Mouse (Mus musculus): ENCODE measurements at regions not wholly inside any gene's neighbourhood (a gene's known extent, or its start where the extent isn't known, plus 50 kb on each side); places are given as distances from the start of the nearest gene placed in this dataset.

DNA sequence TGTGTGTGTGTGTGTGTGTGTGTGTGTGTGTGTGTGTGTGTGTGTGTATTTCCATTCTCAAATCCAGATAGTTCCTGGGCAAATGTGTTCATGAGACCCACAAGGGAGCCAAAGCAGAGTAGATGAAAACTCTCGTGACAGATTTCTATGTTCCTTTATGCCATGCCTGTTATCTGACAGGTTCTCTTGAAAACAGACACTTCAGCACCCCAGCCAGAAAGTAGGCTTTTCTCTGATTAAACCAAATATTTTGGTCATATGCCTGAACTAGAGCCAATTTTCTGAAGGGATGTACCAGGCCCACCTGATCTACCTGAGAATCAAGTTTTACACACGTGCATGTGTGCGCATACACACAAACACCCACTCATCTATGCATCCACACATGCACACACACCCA, 95.5 kb downstream of the Psat1 start:
- 91% methylated on average over 3 of the region's 3 CpGs for WGBS
- H3K27me3 ChIP-seq (replicated peaks; ENCODE audit: control insufficient read depth, insufficient read depth, low read length) = no peaks in the 10 kb centered on the region
- H3K4me3 ChIP-seq (ENCODE audit: low read depth, low read length) = no peak overlapping the region
- no peaks in the 10 kb centered on the region for H3K9me3 ChIP-seq (ENCODE audit: control insufficient read depth)
- no peak for TF ChIP-seq CTCF (IDR thresholded peaks at IDR 0.05; ENCODE audit: low read depth)
- no peak overlapping the region for H3K27ac ChIP-seq (ENCODE audit: low read depth, low read length)
- no peak for ATAC-seq
- no peak overlapping the region for H3K9ac ChIP-seq (ENCODE audit: low read depth, low read length)
- no peak overlapping the region for H3K4me2 ChIP-seq (replicated peaks; ENCODE audit: low read depth)
- no peaks in the 10 kb centered on the region for H3K4me1 ChIP-seq (replicated peaks; ENCODE audit: control insufficient read depth, insufficient read depth, low read length)
- no peaks in the 10 kb centered on the region for H3K36me3 ChIP-seq (ENCODE audit: control insufficient read depth, insufficient read depth)

GRCm38 (mm10) chr19:15850722-15851121, 96.4 kb downstream of the Psat1 start:
- 57% methylated on average over 2 of the region's 2 CpGs for WGBS
- Histone ChIP-seq H3K4me2 (replicated peaks; ENCODE audit: low read depth) (no peak overlapping the region), H3K9me3 (ENCODE audit: control insufficient read depth) (no peaks in the 10 kb centered on the region), H3K36me3 (ENCODE audit: control insufficient read depth, insufficient read depth) (no peaks in the 10 kb centered on the region), H3K27ac (ENCODE audit: low read depth, low read length) (no peak overlapping the region), H3K9ac (ENCODE audit: low read depth, low read length) (no peak overlapping the region), H3K4me1 (replicated peaks; ENCODE audit: control insufficient read depth, insufficient read depth, low read length) (no peaks in the 10 kb centered on the region), H3K27me3 (replicated peaks; ENCODE audit: control insufficient read depth, insufficient read depth, low read length) (no peaks in the 10 kb centered on the region), H3K4me3 (ENCODE audit: low read depth, low read length) (no peak overlapping the region)
- ATAC-seq = no peak
- TF ChIP-seq CTCF (IDR thresholded peaks at IDR 0.05; ENCODE audit: low read depth) = no peak

DNA sequence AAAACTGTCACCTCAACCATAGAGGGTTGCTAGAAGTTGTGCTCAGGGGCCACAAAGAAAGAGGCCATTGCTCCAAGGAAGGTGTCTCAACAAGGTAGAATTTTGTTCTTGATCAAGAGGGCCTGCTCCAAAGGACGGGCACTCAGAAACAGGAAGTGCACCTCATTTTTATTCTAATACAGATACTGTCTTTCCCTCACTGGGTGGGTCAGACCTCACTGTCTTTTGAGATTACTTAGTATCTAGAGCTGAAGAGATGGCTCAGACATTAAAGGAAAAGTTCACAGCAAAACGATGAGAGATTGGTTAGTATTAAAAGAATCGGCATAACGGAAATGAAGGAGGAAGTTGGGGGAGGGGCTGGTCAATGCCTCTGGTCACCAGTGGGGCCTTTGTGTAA, 97.9 kb downstream of the Psat1 start:
- H3K4me2 ChIP-seq (replicated peaks; ENCODE audit: low read depth) = no peak overlapping the region
- no peaks in the 10 kb centered on the region for H3K36me3 ChIP-seq (ENCODE audit: control insufficient read depth, insufficient read depth)
- 84% methylated on average over 4 of the region's 4 CpGs for WGBS
- H3K27me3 ChIP-seq (replicated peaks; ENCODE audit: control insufficient read depth, insufficient read depth, low read length) = no peaks in the 10 kb centered on the region
- ATAC-seq = no peak
- H3K9me3 ChIP-seq (ENCODE audit: control insufficient read depth) = no peaks in the 10 kb centered on the region
- no peak overlapping the region for H3K4me3 ChIP-seq (ENCODE audit: low read depth, low read length)
- H3K9ac ChIP-seq (ENCODE audit: low read depth, low read length) = no peak overlapping the region
- TF ChIP-seq CTCF (IDR thresholded peaks at IDR 0.05; ENCODE audit: low read depth) = no peak
- H3K4me1 ChIP-seq (replicated peaks; ENCODE audit: control insufficient read depth, insufficient read depth, low read length) = no peaks in the 10 kb centered on the region
- no peak overlapping the region for H3K27ac ChIP-seq (ENCODE audit: low read depth, low read length)

DNA sequence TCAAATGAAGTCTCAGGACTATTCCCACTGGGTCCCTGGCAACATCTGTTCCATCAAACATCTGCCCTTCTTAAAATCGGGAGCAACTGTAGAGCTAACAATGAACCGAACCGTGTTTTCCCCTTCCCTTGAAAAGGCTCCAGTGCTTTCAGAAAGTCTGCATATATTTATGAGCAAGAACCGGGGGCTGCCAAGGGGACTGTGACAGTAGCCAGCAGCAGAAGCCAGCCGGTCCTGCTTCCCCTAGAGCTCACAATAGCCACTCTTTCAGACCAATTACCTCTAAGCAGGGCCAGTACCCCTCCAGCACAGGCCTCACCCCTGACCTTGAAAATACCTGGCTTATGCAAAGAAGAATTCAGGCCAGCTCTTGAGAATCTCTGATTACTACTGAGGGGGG, 108.8 kb downstream of the Psat1 start:
- Histone ChIP-seq H3K9ac (ENCODE audit: low read depth, low read length) (no peak overlapping the region), H3K36me3 (ENCODE audit: control insufficient read depth, insufficient read depth) (no peaks in the 10 kb centered on the region), H3K4me2 (replicated peaks; ENCODE audit: low read depth) (no peak overlapping the region), H3K4me1 (replicated peaks; ENCODE audit: control insufficient read depth, insufficient read depth, low read length) (0 out of 2 replicates have a peak, but pooled peaks cover 2% of the 10 kb centered on the region), H3K4me3 (ENCODE audit: low read depth, low read length) (no peak overlapping the region), H3K27me3 (replicated peaks; ENCODE audit: control insufficient read depth, insufficient read depth, low read length) (no peaks in the 10 kb centered on the region), H3K27ac (ENCODE audit: low read depth, low read length) (no peak overlapping the region), H3K9me3 (ENCODE audit: control insufficient read depth) (no peaks in the 10 kb centered on the region)
- no peak for ATAC-seq
- 47% methylated on average over 5 of the region's 5 CpGs for WGBS
- TF ChIP-seq CTCF (IDR thresholded peaks at IDR 0.05; ENCODE audit: low read depth) = no peak

GRCm38 (mm10) chr19:15837715-15838175, 109.4 kb downstream of the Psat1 start:
- Histone ChIP-seq H3K4me2 (replicated peaks; ENCODE audit: low read depth) (no peak overlapping the region), H3K4me3 (ENCODE audit: low read depth, low read length) (no peak overlapping the region), H3K27me3 (replicated peaks; ENCODE audit: control insufficient read depth, insufficient read depth, low read length) (no peaks in the 10 kb centered on the region), H3K36me3 (ENCODE audit: control insufficient read depth, insufficient read depth) (no peaks in the 10 kb centered on the region), H3K9ac (ENCODE audit: low read depth, low read length) (no peak overlapping the region), H3K4me1 (replicated peaks; ENCODE audit: control insufficient read depth, insufficient read depth, low read length) (0 out of 2 replicates have a peak, but pooled peaks cover 2% of the 10 kb centered on the region), H3K9me3 (ENCODE audit: control insufficient read depth) (no peaks in the 10 kb centered on the region), H3K27ac (ENCODE audit: low read depth, low read length) (no peak overlapping the region)
- no peak for TF ChIP-seq CTCF (IDR thresholded peaks at IDR 0.05; ENCODE audit: low read depth)
- 13% methylated on average over 1 of the region's 1 CpGs for WGBS
- ATAC-seq = peak; percentile 28; the same call in 1 of the 2 replicates

DNA sequence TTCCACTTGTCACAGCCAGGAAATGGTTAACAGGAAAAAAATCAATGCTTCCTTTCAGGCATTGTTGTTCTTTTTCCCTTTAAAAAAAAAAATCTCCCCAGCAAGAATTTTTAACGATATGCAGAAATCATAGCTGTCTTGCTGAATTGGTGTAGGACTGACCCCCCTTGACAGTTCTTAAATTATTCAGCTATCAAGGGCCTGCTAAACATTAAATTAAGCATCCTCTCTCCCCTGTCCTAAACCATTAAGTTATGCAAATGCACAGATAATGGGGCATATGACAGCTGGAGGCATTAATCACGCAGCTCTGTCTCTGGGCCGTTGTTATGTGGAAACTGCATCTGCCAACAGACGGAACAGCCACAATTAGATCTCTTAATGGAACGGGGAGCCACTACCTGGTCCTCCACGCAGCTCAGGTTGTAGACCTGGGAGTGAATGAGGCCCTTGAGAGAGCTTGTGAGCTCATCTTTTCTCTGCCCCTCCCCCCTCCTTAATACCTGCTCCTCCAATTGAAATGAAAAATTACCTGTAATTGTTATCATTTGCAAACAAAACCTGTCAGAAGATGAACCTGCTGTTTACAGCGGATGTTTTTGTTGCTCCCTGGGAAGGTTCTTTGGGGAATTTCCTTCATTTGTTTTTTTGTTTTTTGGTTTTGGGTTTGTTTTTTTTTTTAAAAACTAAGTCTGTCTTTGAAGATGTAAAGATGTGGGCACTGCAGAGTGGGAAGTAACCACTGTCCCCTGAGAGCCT, 110.0 kb downstream of the Psat1 start:
- Histone ChIP-seq H3K9me3 (ENCODE audit: control insufficient read depth) (no peaks in the 10 kb centered on the region), H3K9ac (ENCODE audit: low read depth, low read length) (no peak overlapping the region), H3K4me1 (replicated peaks; ENCODE audit: control insufficient read depth, insufficient read depth, low read length) (0 out of 2 replicates have a peak, but pooled peaks cover 2% of the 10 kb centered on the region), H3K4me2 (replicated peaks; ENCODE audit: low read depth) (no peak overlapping the region), H3K27ac (ENCODE audit: low read depth, low read length) (no peak overlapping the region), H3K27me3 (replicated peaks; ENCODE audit: control insufficient read depth, insufficient read depth, low read length) (no peaks in the 10 kb centered on the region), H3K36me3 (ENCODE audit: control insufficient read depth, insufficient read depth) (no peaks in the 10 kb centered on the region), H3K4me3 (ENCODE audit: low read depth, low read length) (no peak overlapping the region)
- TF ChIP-seq CTCF (IDR thresholded peaks at IDR 0.05; ENCODE audit: low read depth) = no peak
- WGBS = 18% methylated on average over 7 of the region's 7 CpGs
- ATAC-seq = no peak
